ENCODE assay signal across 20 mouse cellular contexts in genomic region chr2:167842473-167842872, GRCm38 (mm10).
DNase-seq lines count a peak whose midpoint lies in the region; ATAC-seq lines count a peak whose summit lies in the region.
"Had no signal": no experiment of that assay in that cellular context is flagged by ENCODE, and none has a peak within 500 bp of the region (broad histone marks: within the 10 kb centered on the region; RNA-seq: fewer than 3 reads in every experiment).

No protein-coding gene starts in this region.

- peak overlapping the region; percentile 11; the same call in 1 of the 2 replicates for H3K9ac ChIP-seq in embryonic facial prominence, embryonic 13.5 days
- no peak overlapping the region; the same call in 1 of the 2 replicates for H3K9ac ChIP-seq in heart, embryonic 12.5 days
- H3K9ac ChIP-seq in liver, embryonic 11.5 days (ENCODE audit: low read depth, low read length): no peak overlapping the region
- no peak overlapping the region for H3K9ac ChIP-seq in embryonic facial prominence, embryonic 15.5 days
- no peak overlapping the region for H3K9ac ChIP-seq in midbrain, embryonic 13.5 days (replicated peaks)
- H3K9ac ChIP-seq: limb, embryonic 15.5 days had no signal

- H3K4me2 ChIP-seq in embryonic facial prominence, embryonic 13.5 days: no peak overlapping the region
- no peak overlapping the region for H3K4me2 ChIP-seq in heart, embryonic 12.5 days
- no peak overlapping the region for H3K4me2 ChIP-seq in liver, embryonic 11.5 days
- H3K4me2 ChIP-seq in embryonic facial prominence, embryonic 15.5 days (replicated peaks): no peak overlapping the region
- no peak overlapping the region for H3K4me2 ChIP-seq in midbrain, embryonic 13.5 days (replicated peaks)
- H3K4me2 ChIP-seq: limb, embryonic 15.5 days had no signal

- peaks cover 28% of the 10 kb centered on the region for H3K4me1 ChIP-seq in embryonic facial prominence, embryonic 13.5 days
- peaks cover 44% of the 10 kb centered on the region for H3K4me1 ChIP-seq in embryonic facial prominence, embryonic 10.5 days
- peaks cover 68% of the 10 kb centered on the region for H3K4me1 ChIP-seq in heart, embryonic 12.5 days (replicated peaks)
- peaks cover 41% of the 10 kb centered on the region for H3K4me1 ChIP-seq in liver, embryonic 11.5 days (replicated peaks; ENCODE audit: control insufficient read depth, insufficient read depth, low read length)
- peaks cover 36% of the 10 kb centered on the region for H3K4me1 ChIP-seq in embryonic facial prominence, embryonic 15.5 days
- H3K4me1 ChIP-seq in midbrain, embryonic 13.5 days (replicated peaks): peaks cover 9% of the 10 kb centered on the region; the same call in 1 of the 2 replicates

- intact Hi-C loops in heart, postnatal 25 days (cut with DNase I): no loop called here

- no peak overlapping the region for H3K4me3 ChIP-seq in embryonic facial prominence, embryonic 13.5 days
- no peak overlapping the region for H3K4me3 ChIP-seq in embryonic facial prominence, embryonic 10.5 days
- no peak overlapping the region for H3K4me3 ChIP-seq in heart, embryonic 12.5 days
- H3K4me3 ChIP-seq in liver, embryonic 11.5 days (ENCODE audit: low read depth, low read length): no peak overlapping the region
- H3K4me3 ChIP-seq in embryonic facial prominence, embryonic 15.5 days (replicated peaks): no peak overlapping the region
- H3K4me3 ChIP-seq in midbrain, embryonic 13.5 days (replicated peaks): no peak overlapping the region
- H3K4me3 ChIP-seq: limb, embryonic 15.5 days had no signal

- DNase-seq in embryonic facial prominence, embryonic 10.5 days (ENCODE audit: low spot score): no peak
- DNase-seq in heart, postnatal 25 days (ENCODE audit: low spot score): no peak
- peak; percentile 39 for DNase-seq in liver, embryonic 11.5 days (ENCODE audit: low spot score)
- no peak for DNase-seq in liver
- DNase-seq: adrenal gland, postnatal 10 days; cerebellum, adult 2 months; cerebellum, postnatal 25 days; gastrocnemius, postnatal 25 days; kidney, adult 11 months; layer of hippocampus, adult 9-11 months; lung, postnatal 36 days; thymus, postnatal 36 days had no signal

- ATAC-seq in embryonic facial prominence, embryonic 13.5 days (ENCODE audit: insufficient number of reproducible peaks, insufficient read depth, low FRiP score, low TSS enrichment, low read depth): no peak
- no peak for ATAC-seq in heart, embryonic 12.5 days (ENCODE audit: insufficient number of reproducible peaks, low FRiP score)
- ATAC-seq in liver, embryonic 11.5 days (replicated peaks; ENCODE audit: low FRiP score): no peak
- no peak for ATAC-seq in embryonic facial prominence, embryonic 15.5 days (ENCODE audit: insufficient number of reproducible peaks, low FRiP score, low TSS enrichment, low read depth)
- ATAC-seq in midbrain, embryonic 13.5 days: no peak
- ATAC-seq: activated CD4-positive, CD25-positive, alpha-beta regulatory T cell, adult 4 months; forebrain, embryonic 16.5 days; hindbrain, postnatal 0 days had no signal

- no peaks in the 10 kb centered on the region for H3K9me3 ChIP-seq in embryonic facial prominence, embryonic 13.5 days
- H3K9me3 ChIP-seq in embryonic facial prominence, embryonic 10.5 days: no peaks in the 10 kb centered on the region
- H3K9me3 ChIP-seq in heart, embryonic 12.5 days (replicated peaks): no peaks in the 10 kb centered on the region
- H3K9me3 ChIP-seq in liver, embryonic 11.5 days (ENCODE audit: control insufficient read depth, low read length): no peaks in the 10 kb centered on the region
- no peaks in the 10 kb centered on the region for H3K9me3 ChIP-seq in embryonic facial prominence, embryonic 15.5 days (replicated peaks)
- no peaks in the 10 kb centered on the region for H3K9me3 ChIP-seq in midbrain, embryonic 13.5 days
- H3K9me3 ChIP-seq: limb, embryonic 15.5 days had no signal

- no peaks in the 10 kb centered on the region for H3K36me3 ChIP-seq in embryonic facial prominence, embryonic 13.5 days
- no peaks in the 10 kb centered on the region for H3K36me3 ChIP-seq in embryonic facial prominence, embryonic 10.5 days (replicated peaks)
- no peaks in the 10 kb centered on the region for H3K36me3 ChIP-seq in heart, embryonic 12.5 days
- no peaks in the 10 kb centered on the region for H3K36me3 ChIP-seq in liver, embryonic 11.5 days (ENCODE audit: control insufficient read depth, insufficient read depth, low read length)
- no peaks in the 10 kb centered on the region for H3K36me3 ChIP-seq in embryonic facial prominence, embryonic 15.5 days
- no peaks in the 10 kb centered on the region for H3K36me3 ChIP-seq in midbrain, embryonic 13.5 days
- H3K36me3 ChIP-seq: limb, embryonic 15.5 days had no signal

- peaks cover 4% of the 10 kb centered on the region; the same call in 1 of the 2 replicates for H3K27me3 ChIP-seq in embryonic facial prominence, embryonic 13.5 days
- peaks cover 6% of the 10 kb centered on the region; the same call in 1 of the 2 replicates for H3K27me3 ChIP-seq in embryonic facial prominence, embryonic 10.5 days (replicated peaks; ENCODE audit: low read depth, poor library complexity, severe bottlenecking)
- H3K27me3 ChIP-seq in heart, embryonic 12.5 days (replicated peaks): peaks cover 6% of the 10 kb centered on the region; the same call in 1 of the 2 replicates
- peaks cover 8% of the 10 kb centered on the region; the same call in 1 of the 2 replicates for H3K27me3 ChIP-seq in liver, embryonic 11.5 days (replicated peaks; ENCODE audit: control insufficient read depth, insufficient read depth, low read length)
- H3K27me3 ChIP-seq in embryonic facial prominence, embryonic 15.5 days: no peaks in the 10 kb centered on the region
- peaks cover 3% of the 10 kb centered on the region; the same call in 1 of the 2 replicates for H3K27me3 ChIP-seq in midbrain, embryonic 13.5 days
- H3K27me3 ChIP-seq: limb, embryonic 15.5 days had no signal

- H3K27ac ChIP-seq in embryonic facial prominence, embryonic 13.5 days: peak overlapping the region; percentile 62; the same call in 1 of the 2 replicates
- no peak overlapping the region for H3K27ac ChIP-seq in embryonic facial prominence, embryonic 10.5 days (replicated peaks)
- H3K27ac ChIP-seq in heart, embryonic 12.5 days (ENCODE audit: poor library complexity, severe bottlenecking): peak overlapping the region; percentile 6; the same call in 1 of the 2 replicates
- H3K27ac ChIP-seq in liver, embryonic 11.5 days (ENCODE audit: low read depth, low read length): no peak overlapping the region
- H3K27ac ChIP-seq in embryonic facial prominence, embryonic 15.5 days (replicated peaks): peak overlapping the region; percentile 28; the same call in 1 of the 2 replicates
- no peak overlapping the region for H3K27ac ChIP-seq in midbrain, embryonic 13.5 days
- H3K27ac ChIP-seq: hindbrain, postnatal 0 days; limb, embryonic 15.5 days had no signal

- 59% methylated on average over 1 of the region's 1 CpGs for WGBS in embryonic facial prominence, embryonic 13.5 days
- WGBS in embryonic facial prominence, embryonic 10.5 days: 78% methylated on average over 1 of the region's 1 CpGs
- 75% methylated on average over 1 of the region's 1 CpGs for WGBS in heart, embryonic 12.5 days
- 71% methylated on average over 1 of the region's 1 CpGs for WGBS in liver, embryonic 11.5 days
- 60% methylated on average over 1 of the region's 1 CpGs for WGBS in embryonic facial prominence, embryonic 15.5 days
- WGBS in midbrain, embryonic 13.5 days: 72% methylated on average over 1 of the region's 1 CpGs

Comparison
In these comparisons a context has a peak if more than half of its experiments do, and no peak if none do; other contexts are left out.
1. H3K27ac ChIP-seq: peak in embryonic facial prominence, embryonic 13.5 days (single experiment), heart, embryonic 12.5 days (single experiment) and embryonic facial prominence, embryonic 15.5 days (single experiment); none in embryonic facial prominence, embryonic 10.5 days (single experiment), liver, embryonic 11.5 days (single experiment) and midbrain, embryonic 13.5 days (single experiment).